Mouse (Mus musculus): ENCODE data around the gene Srp54c. TPM values are rescaled to one million over a fixed set of nuclear protein-coding genes. Genes with fewer than 3 reads are reported as not detected.
"Not testable (repeated sequence)": the region's sequence is repeated elsewhere in the genome, so short reads cannot be mapped to it uniquely, and the experiment has no call there.

Gene Srp54c
- total RNA-seq (2017): 75.5 to 89.5 TPM (median 85.3 TPM) in 3 replicates

- ATAC-seq (replicated peaks; ENCODE audit: insufficient number of reproducible peaks, low FRiP score, low TSS enrichment, poor library complexity, severe bottlenecking): peak; percentile 97
Observed at GRCm38 (mm10) chr12:55229626-55230519, at the start of gene Srp54c. TSS of gene Srp54c (plus strand) at chr12:55230168.

GRCm38 (mm10) chr12:55187686-55188085 lies 42.3 kb upstream of the Srp54c start:
- not testable (repeated sequence) for ATAC-seq (replicated peaks; ENCODE audit: insufficient number of reproducible peaks, low FRiP score, low TSS enrichment, poor library complexity, severe bottlenecking)

GRCm38 (mm10) chr12:55189127-55189526 lies 40.8 kb upstream of the Srp54c start:
- not testable (repeated sequence) for ATAC-seq (replicated peaks; ENCODE audit: insufficient number of reproducible peaks, low FRiP score, low TSS enrichment, poor library complexity, severe bottlenecking)

GRCm38 (mm10) chr12:55199306-55199705 lies 30.7 kb upstream of the Srp54c start, which contains the start of gene 1700047I17Rik2:
TSS of gene 1700047I17Rik2 (plus strand) at chr12:55199592.
- ATAC-seq (replicated peaks; ENCODE audit: insufficient number of reproducible peaks, low FRiP score, low TSS enrichment, poor library complexity, severe bottlenecking): peak; percentile 77

- peak; percentile 34 for ATAC-seq (replicated peaks; ENCODE audit: insufficient number of reproducible peaks, low FRiP score, low TSS enrichment, poor library complexity, severe bottlenecking)
Observed at GRCm38 (mm10) chr12:55199799-55200198, 30.2 kb upstream of the Srp54c start.

- ATAC-seq (replicated peaks; ENCODE audit: insufficient number of reproducible peaks, low FRiP score, low TSS enrichment, poor library complexity, severe bottlenecking): not testable (repeated sequence)
Observed at GRCm38 (mm10) chr12:55212944-55213343, 17.0 kb upstream of the Srp54c start.

- not testable (repeated sequence) for ATAC-seq (replicated peaks; ENCODE audit: insufficient number of reproducible peaks, low FRiP score, low TSS enrichment, poor library complexity, severe bottlenecking)
Observed at GRCm38 (mm10) chr12:55230520-55230861, 523 bp downstream of the Srp54c start.

- ATAC-seq (replicated peaks; ENCODE audit: insufficient number of reproducible peaks, low FRiP score, low TSS enrichment, poor library complexity, severe bottlenecking): not testable (repeated sequence)
Observed at GRCm38 (mm10) chr12:55242243-55242642, 12.3 kb downstream of the Srp54c start.

- ATAC-seq (replicated peaks; ENCODE audit: insufficient number of reproducible peaks, low FRiP score, low TSS enrichment, poor library complexity, severe bottlenecking): not testable (repeated sequence)
Observed at GRCm38 (mm10) chr12:55261950-55262349, 32.0 kb downstream of the Srp54c start.

DNA sequence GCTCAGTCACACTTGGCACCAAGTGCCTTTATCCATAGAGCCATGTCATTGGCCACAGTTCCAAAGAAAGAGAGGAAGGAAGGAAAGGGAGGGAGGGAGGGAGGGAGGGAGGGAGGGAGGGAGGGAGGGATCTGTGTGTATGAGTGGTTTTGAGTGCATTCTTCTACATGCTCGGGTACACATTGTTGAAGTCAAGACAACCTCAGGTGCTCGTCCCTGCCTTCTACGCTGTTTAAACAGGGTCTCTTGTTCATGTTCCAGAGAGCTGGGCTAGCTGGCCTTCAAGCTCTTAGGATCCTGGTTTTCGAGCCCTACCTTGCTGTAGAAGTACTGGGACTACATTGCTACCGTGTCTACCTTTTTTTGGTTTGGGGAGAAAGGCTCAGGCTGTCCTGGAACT lies 33.4 kb downstream of the Srp54c start:
- not testable (repeated sequence) for ATAC-seq (replicated peaks; ENCODE audit: insufficient number of reproducible peaks, low FRiP score, low TSS enrichment, poor library complexity, severe bottlenecking)

DNA sequence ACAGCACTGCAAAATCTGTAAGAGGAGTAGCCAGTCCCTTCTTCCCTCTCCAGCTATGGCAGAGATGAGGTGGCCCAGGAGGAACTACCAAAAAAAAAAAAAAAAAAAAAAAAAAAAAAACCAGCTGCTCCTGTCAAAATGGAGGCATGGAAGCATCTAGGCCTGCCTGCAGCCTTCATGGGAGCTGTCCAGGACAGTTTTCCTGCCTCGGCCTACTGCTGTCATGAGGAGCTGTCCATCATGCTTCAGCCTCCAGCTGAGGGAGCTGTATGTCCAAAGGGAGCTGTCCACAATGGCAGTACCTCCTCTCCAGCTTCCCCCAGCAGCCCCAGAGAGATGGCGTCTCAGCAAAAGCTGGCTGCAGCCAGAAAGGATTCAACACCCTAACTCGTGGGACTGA lies 42.3 kb downstream of the Srp54c start:
- no peak for ATAC-seq (replicated peaks; ENCODE audit: insufficient number of reproducible peaks, low FRiP score, low TSS enrichment, poor library complexity, severe bottlenecking)

- not testable (repeated sequence) for ATAC-seq (replicated peaks; ENCODE audit: insufficient number of reproducible peaks, low FRiP score, low TSS enrichment, poor library complexity, severe bottlenecking)
Observed at GRCm38 (mm10) chr12:55277583-55277982, 47.6 kb downstream of the Srp54c start.

- no peak for ATAC-seq (replicated peaks; ENCODE audit: insufficient number of reproducible peaks, low FRiP score, low TSS enrichment, poor library complexity, severe bottlenecking)
Observed at GRCm38 (mm10) chr12:55298112-55298511, 68.1 kb downstream of the Srp54c start.

DNA sequence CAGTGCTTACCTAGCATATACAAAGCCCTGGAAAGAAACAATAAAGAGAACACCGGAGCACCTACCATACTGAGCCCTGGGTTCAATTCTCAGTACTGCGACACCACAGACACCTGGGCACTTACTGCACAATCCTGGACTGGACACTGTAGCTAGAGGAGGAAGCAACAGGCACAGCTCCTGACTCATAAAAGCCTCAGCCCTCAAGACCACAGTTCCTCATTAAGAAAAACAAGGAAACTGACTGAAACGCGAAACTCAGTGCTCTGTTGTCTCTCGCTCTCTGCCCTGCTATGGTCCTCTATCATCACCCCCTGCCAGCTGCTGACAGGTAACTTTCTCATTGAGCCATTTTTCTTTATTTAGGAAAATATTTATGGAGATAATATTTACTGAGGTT lies 69.4 kb downstream of the Srp54c start, which contains the start of gene 1110008L16Rik:
Gene 1110008L16Rik, plus strand, starts transcription at position 242 of the 400 bp plus-strand sequence.
- 0 out of 2 replicates have a peak, but pooled peaks have one; percentile 18 for ATAC-seq (replicated peaks; ENCODE audit: insufficient number of reproducible peaks, low FRiP score, low TSS enrichment, poor library complexity, severe bottlenecking)

DNA sequence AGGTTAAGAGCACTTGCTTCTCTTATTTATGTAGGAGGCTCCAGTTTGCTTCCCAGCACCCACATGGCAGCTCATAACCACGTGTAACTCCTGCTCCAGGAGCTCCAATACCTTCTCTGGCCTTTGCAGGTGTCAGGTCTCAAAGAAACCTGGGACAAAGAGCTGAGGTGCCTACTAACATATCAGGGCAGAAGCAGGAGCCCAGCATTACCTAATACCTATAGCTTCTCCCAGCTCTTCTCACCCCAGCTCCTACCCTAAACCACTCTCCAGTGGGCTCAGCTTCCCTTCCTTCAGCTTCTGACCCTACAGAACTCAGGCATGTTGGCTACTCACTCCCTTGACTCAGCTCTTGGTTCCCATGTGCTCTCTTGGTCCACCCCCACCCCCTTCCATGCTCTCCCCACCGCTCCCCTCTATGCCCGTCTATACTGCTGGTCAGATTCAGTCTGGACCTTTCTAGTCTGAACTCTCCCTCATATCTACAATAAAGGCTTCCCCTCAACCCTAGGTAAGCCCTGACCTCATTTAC lies 70.9 kb downstream of the Srp54c start:
- no peak for ATAC-seq (replicated peaks; ENCODE audit: insufficient number of reproducible peaks, low FRiP score, low TSS enrichment, poor library complexity, severe bottlenecking)

DNA sequence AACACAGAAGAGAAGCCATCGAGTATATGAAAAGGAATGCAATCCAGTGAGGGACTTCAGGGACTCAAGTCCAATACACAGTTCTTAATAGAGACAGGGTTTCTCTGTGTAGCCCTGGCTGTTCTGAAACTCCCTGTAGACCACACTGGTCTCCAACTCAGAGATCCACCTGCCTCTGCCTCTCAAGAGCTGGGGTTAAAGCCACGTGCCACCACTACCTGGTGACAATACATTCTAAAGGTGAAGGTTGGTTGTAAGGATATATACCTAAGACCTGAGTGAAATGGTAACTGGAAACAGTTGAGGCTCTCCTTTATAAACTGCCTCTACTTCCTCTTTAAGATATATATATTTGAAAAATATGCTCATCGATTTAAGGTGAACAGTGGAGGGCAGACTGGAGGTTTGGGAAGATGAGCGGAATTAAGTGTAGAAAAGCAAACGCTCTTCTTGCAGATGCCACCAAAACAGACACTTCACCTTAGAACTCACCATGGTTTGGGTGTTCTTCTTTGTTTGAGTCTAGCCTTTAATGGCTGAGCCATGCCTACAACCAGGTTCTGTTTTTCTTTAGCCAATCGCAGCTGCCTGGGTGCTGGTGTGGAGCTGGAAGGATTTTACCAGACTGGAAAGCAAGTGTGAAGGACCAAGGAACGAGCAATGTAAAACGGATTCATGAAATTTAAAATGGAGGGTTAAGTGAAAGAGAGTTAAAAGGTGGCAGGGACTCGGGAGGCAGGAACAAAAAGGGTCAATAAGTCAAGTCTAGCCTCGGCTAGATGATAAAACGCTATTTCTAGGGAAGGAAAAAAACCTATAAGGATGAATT lies 71.7 kb downstream of the Srp54c start:
- no peak for ATAC-seq (replicated peaks; ENCODE audit: insufficient number of reproducible peaks, low FRiP score, low TSS enrichment, poor library complexity, severe bottlenecking)

- peak; percentile 84 for ATAC-seq (replicated peaks; ENCODE audit: insufficient number of reproducible peaks, low FRiP score, low TSS enrichment, poor library complexity, severe bottlenecking)
Observed at GRCm38 (mm10) chr12:55302485-55303441, 72.8 kb downstream of the Srp54c start, which contains the start of gene Ppp2r3c. TSS of gene Ppp2r3c (minus strand) at chr12:55302998.

- no peak for ATAC-seq (replicated peaks; ENCODE audit: insufficient number of reproducible peaks, low FRiP score, low TSS enrichment, poor library complexity, severe bottlenecking)
Observed at GRCm38 (mm10) chr12:55306371-55306770, 76.4 kb downstream of the Srp54c start.

Data from monocyte, adult 5-6 weeks (primary cell).